Mouse (Mus musculus) ES-Bruce4 (cell line): ENCODE results near the gene Irgm2.
"Not testable (repeated sequence)": the region's sequence is repeated elsewhere in the genome, so short reads cannot be mapped to it uniquely, and the experiment has no call there.

Experiments used
- CTCF ChIP-seq: IDR thresholded peaks from one replicate; pipeline ENCODE4 v1.8.1; 2011; ENCODE audit warnings: low read depth, low read length
- EP300 ChIP-seq: IDR thresholded peaks from 2 replicates; pipeline ENCODE4 v1.6.1; 2011; ENCODE audit warnings: low read depth, low read length; ENCODE audit not compliant: insufficient read depth

DNA sequence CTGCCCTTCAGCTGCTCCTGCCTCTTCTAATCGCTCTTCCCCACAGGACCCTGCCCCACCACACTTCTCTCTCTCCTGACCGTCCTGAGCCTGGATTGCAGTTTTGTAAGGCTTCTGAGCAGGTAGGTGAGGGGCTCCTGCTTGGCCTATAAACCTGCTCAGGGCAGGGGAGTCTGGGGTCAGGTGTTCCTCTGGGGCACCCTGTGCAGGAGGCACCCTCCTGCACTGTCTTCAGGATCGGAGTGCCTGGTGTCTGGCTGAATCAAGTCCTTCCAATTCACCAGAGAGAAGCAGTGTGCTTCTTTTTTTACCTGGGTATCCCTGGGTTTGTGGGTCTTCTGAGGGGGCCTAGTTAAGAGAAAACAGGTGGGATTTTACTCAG lies 15.6 kb downstream of the Irgm2 start:
- not testable (repeated sequence) for TF ChIP-seq CTCF, EP300
